In genomic region chr13:30585786-30586185, GRCm38 (mm10) we compare ENCODE assay signal across 19 mouse cellular contexts. TPM values are rescaled to one million over a fixed set of nuclear protein-coding genes. Genes with fewer than 3 reads are reported as not detected.
DNase-seq lines count a peak whose midpoint lies in the region; ATAC-seq and TF ChIP-seq lines count a peak whose summit lies in the region.
"Had no signal": no experiment of that assay in that cellular context is flagged by ENCODE, and none has a peak within 500 bp of the region (broad histone marks: within the 10 kb centered on the region; RNA-seq: fewer than 3 reads in every experiment).

No protein-coding gene starts in this region.

- in situ Hi-C loops in ES-E14 (cut with MboI; ENCODE audit: low sequenced_read_pairs in 2 of 2, unreplicated experiment in 2 of 2), result no loop called here

- no peak overlapping the region for H3K4me2 ChIP-seq in neural tube, embryonic 15.5 days
- H3K4me2 ChIP-seq: embryonic facial prominence, embryonic 12.5 days; forebrain, embryonic 13.5 days; forebrain, embryonic 15.5 days had no signal

- H3K36me3 ChIP-seq in ES-E14 (ENCODE audit: control insufficient read depth, insufficient read depth, low read length, poor library complexity, severe bottlenecking), result no peaks in the 10 kb centered on the region
- no peaks in the 10 kb centered on the region for H3K36me3 ChIP-seq in neural tube, embryonic 15.5 days
- H3K36me3 ChIP-seq: embryonic facial prominence, embryonic 10.5 days; embryonic facial prominence, embryonic 12.5 days; forebrain, embryonic 15.5 days had no signal

- H3K4me1 ChIP-seq in ES-E14 (ENCODE audit: control insufficient read depth in 2 of 2, insufficient read depth in 2 of 2, low read length in 2 of 2, poor library complexity in 1 of 2), result no peaks in the 10 kb centered on the region
- no peaks in the 10 kb centered on the region for H3K4me1 ChIP-seq in neural tube, embryonic 15.5 days
- H3K4me1 ChIP-seq: embryonic facial prominence, embryonic 10.5 days; embryonic facial prominence, embryonic 12.5 days; forebrain, embryonic 13.5 days; forebrain, embryonic 15.5 days had no signal

- no peak overlapping the region for H3K9ac ChIP-seq in ES-E14 (ENCODE audit: insufficient read depth, low read depth, low read length, poor library complexity, severe bottlenecking)
- no peak overlapping the region for H3K9ac ChIP-seq in neural tube, embryonic 15.5 days (replicated peaks)
- H3K9ac ChIP-seq: embryonic facial prominence, embryonic 12.5 days; forebrain, embryonic 13.5 days; forebrain, embryonic 15.5 days; forebrain, postnatal 0 days had no signal

- intact Hi-C loops in left cerebral cortex, postnatal 14 days (cut with DNase I), result no loop called here

- no peak overlapping the region for H3K4me3 ChIP-seq in ES-E14 (ENCODE audit: insufficient read depth in 1 of 2, low read depth in 1 of 2, low read length in 2 of 2, poor library complexity in 1 of 2, severe bottlenecking in 1 of 2)
- no peak overlapping the region for H3K4me3 ChIP-seq in neural tube, embryonic 15.5 days (replicated peaks)
- H3K4me3 ChIP-seq: embryonic facial prominence, embryonic 10.5 days; embryonic facial prominence, embryonic 12.5 days; forebrain, embryonic 13.5 days; forebrain, embryonic 15.5 days had no signal

- WGBS in neural tube, embryonic 15.5 days, result 92% methylated on average over 3 of the region's 3 CpGs

- peak; percentile 51 for DNase-seq in ES-CJ7 (ENCODE audit: low read depth, low spot score)
- peak; percentile 19 for DNase-seq in ES-E14 (ENCODE audit: low read depth, low spot score)
- peak; percentile 65 for DNase-seq in ZHBTc4 (ENCODE audit: low read depth, low spot score)
- DNase-seq in left cerebral cortex, postnatal 14 days (ENCODE audit: low spot score in 2 of 2), result no peak
- DNase-seq: adrenal gland, adult 8-10 months; adrenal gland, postnatal 14 days; adrenal gland, postnatal 36 days; cerebellum, adult 11-12 months; cerebellum, adult 2 months; cerebellum, adult 9-10 months; cerebellum, postnatal 10 days; cerebellum, postnatal 25 days; forebrain, postnatal 0 days had no signal

- no peaks in the 10 kb centered on the region for H3K9me3 ChIP-seq in ES-E14 (ENCODE audit: control insufficient read depth, insufficient read depth, low read depth, low read length)
- H3K9me3 ChIP-seq in neural tube, embryonic 15.5 days (replicated peaks), result no peaks in the 10 kb centered on the region
- H3K9me3 ChIP-seq: embryonic facial prominence, embryonic 10.5 days; embryonic facial prominence, embryonic 12.5 days; forebrain, embryonic 13.5 days; forebrain, embryonic 15.5 days had no signal

- H3K27ac ChIP-seq in ES-E14 (ENCODE audit: insufficient read depth, low read depth, low read length, poor library complexity, severe bottlenecking), result no peak overlapping the region
- H3K27ac ChIP-seq in neural tube, embryonic 15.5 days (replicated peaks), result no peak overlapping the region
- H3K27ac ChIP-seq: embryonic facial prominence, embryonic 10.5 days; embryonic facial prominence, embryonic 12.5 days; forebrain, embryonic 13.5 days; forebrain, embryonic 15.5 days had no signal

- no peaks in the 10 kb centered on the region for H3K27me3 ChIP-seq in neural tube, embryonic 15.5 days (replicated peaks)
- H3K27me3 ChIP-seq: embryonic facial prominence, embryonic 12.5 days; forebrain, embryonic 13.5 days; forebrain, embryonic 15.5 days had no signal

- no peak for ATAC-seq in neural tube, embryonic 15.5 days (ENCODE audit: low FRiP score)
- ATAC-seq: activated CD4-positive, CD25-positive, alpha-beta regulatory T cell, adult 4 months; forebrain, embryonic 13.5 days; forebrain, embryonic 15.5 days; forebrain, postnatal 0 days had no signal

TF ChIP-seq in ES-E14, 5 proteins besides CTCF, POLR2A, EP300 and RAD21:
- no peak for TF ChIP-seq HCFC1 (IDR thresholded peaks at IDR 0.05; ENCODE audit: borderline replicate concordance, insufficient read depth, low read length)
- TF ChIP-seq CHD2 (IDR thresholded peaks at IDR 0.05; ENCODE audit: low read depth, low read length), result no peak
- no peak for TF ChIP-seq ZNF384 (IDR thresholded peaks at IDR 0.05; ENCODE audit: low read depth, low read length)
- no peak for TF ChIP-seq ZC3H11A (IDR thresholded peaks at IDR 0.05; ENCODE audit: borderline replicate concordance, low read depth, low read length)
- TF ChIP-seq MAFK (IDR thresholded peaks at IDR 0.05; ENCODE audit: insufficient read depth, low read depth, low read length), result no peak

RNA-seq across cellular contexts. Expression of gene Uqcrfs1, which starts 40.6 kb away (rescaled TPM):
- total RNA-seq in ES-E14 (2012; rRNA removed), result 73.5 and 104 TPM in 2 replicates
- total RNA-seq in left cerebral cortex, postnatal 14 days (2021), result 100 to 1,000 TPM; 165 to 176 TPM
- 300 and 323 TPM in 2 replicates for polyA plus RNA-seq in neural tube, embryonic 15.5 days (2015; fragmentation: Nextera tagmentation; extraction: Ambion mirVana)

Comparison
In these comparisons a context has a peak if more than half of its experiments do, and no peak if none do; other contexts are left out.
1. DNase-seq: peak in ES-CJ7 (single experiment), ES-E14 (single experiment) and ZHBTc4 (single experiment); none in left cerebral cortex, postnatal 14 days (0 of 2).